Mouse (Mus musculus): ENCODE measurements around the gene Cpsf3.

GRCm38 (mm10) chr12:21337171-21337570 lies 52.0 kb downstream of the Cpsf3 start:
- TF ChIP-seq POLR2A (IDR thresholded peaks at IDR 0.05; ENCODE audit: borderline replicate concordance, extremely low read depth, low read depth, low read length): no peak
- TF ChIP-seq CTCF (IDR thresholded peaks at IDR 0.05; ENCODE audit: insufficient read depth, low read length): no peak

Measured in lung, adult 2 months (tissue).